Mouse (Mus musculus) olfactory bulb, adult 2 months (tissue): Measurements from ENCODE around the gene Hipk2. TPM values are rescaled to one million over a fixed set of nuclear protein-coding genes. Genes with fewer than 3 reads are reported as not detected.

Experiments used
- H3K27ac ChIP-seq: fragments of 200-500 bp; 2 replicates; pipeline ENCODE4 v1.5.1; 2012; ENCODE audit warnings: low read depth, low read length; ENCODE audit not compliant: insufficient read depth
- H3K4me1 ChIP-seq: fragments of 200-500 bp; 2 replicates; pipeline ENCODE4 v1.6.1; 2012; ENCODE audit warnings: low read length; ENCODE audit not compliant: control insufficient read depth, insufficient read depth
- H3K4me3 ChIP-seq: fragments of 200-500 bp; 2 replicates; pipeline ENCODE4 v1.5.1; 2012; ENCODE audit warnings: mild to moderate bottlenecking, low read depth, low read length, moderate library complexity; ENCODE audit not compliant: insufficient read depth
- CTCF ChIP-seq: fragments of 200-500 bp; IDR thresholded peaks from 2 replicates; pipeline ENCODE4 v1.5.1; 2012; ENCODE audit warnings: low read depth, mild to moderate bottlenecking, low read length, moderate library complexity; ENCODE audit not compliant: insufficient read depth
- POLR2A ChIP-seq: fragments of 200-500 bp; IDR thresholded peaks from 2 replicates; pipeline ENCODE4 v1.6.1; 2012; ENCODE audit warnings: mild to moderate bottlenecking, low read depth, low read length, moderate library complexity; ENCODE audit not compliant: insufficient read depth
- WGBS: fragments of 180-500 bp; shearing (Covaris S2); methylation state at CpG from one replicate; pipeline ENCODE4 v1.1.7; 2018; 5-methylcytosine and 5-hydroxymethylcytosine counted together
- polyA plus RNA-seq: library from polyadenylated mRNA; stranded (reverse); fragments of >200 nt; gene quantifications from 2 replicates; pipeline ENCODE4 v1.2.4, GENCODE M21; 2012; ENCODE audit warnings: low replicate concordance; ENCODE audit not compliant: missing spikeins, insufficient read depth, insufficient read length

Gene Hipk2
- not detected in 2 replicates for polyA plus RNA-seq

DNA sequence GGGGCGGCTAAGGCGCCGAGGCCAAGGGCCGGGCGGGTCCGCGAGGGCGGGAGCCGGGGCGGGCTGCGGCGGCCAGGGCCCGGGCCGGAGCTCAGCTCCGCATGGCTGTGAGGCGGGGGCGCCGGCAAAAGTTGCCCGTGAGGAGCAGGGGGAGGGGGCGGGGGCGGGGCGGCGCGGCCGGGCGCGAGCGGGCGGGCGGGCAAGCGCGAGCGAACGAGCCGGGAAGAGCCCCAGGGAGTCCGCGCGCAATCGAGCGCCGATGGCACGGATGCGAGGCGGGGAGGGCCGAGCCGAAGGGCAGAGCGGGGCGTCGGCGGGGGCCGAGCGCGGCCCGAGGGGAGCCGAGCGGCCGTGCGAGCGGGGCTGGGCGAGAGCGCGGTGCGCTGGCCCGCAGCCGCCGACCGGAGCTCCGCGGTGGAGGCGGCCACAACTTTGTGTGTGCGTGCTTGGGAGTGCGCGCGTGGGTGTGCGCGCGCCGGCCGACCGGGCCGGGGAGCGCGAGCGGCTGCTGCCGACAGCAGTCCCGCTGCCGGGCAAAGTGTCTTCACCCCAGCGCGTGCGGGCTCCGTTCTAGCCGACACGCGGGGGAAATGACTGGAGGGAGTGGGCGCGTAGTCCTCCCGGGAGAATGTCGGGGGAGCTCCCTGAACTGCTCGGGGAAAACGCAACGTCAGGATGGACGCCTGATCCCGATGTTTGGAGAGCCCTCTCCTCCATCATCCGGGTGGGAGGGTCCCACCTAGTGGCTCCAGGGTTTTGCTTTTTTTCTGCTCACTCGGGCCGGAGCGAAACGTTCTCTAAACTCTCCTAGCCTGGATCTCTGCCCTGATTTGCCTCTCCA is at the start of gene Hipk2:
Hipk2 (minus strand) TSS at position 95 of the 841 bp plus-strand sequence.
- 3% methylated on average over 108 of the region's 108 CpGs for WGBS
- H3K4me3 ChIP-seq: peak within 1 kb of the TSS; percentile 93
- H3K27ac ChIP-seq: peak within 1 kb of the TSS; percentile 40

DNA sequence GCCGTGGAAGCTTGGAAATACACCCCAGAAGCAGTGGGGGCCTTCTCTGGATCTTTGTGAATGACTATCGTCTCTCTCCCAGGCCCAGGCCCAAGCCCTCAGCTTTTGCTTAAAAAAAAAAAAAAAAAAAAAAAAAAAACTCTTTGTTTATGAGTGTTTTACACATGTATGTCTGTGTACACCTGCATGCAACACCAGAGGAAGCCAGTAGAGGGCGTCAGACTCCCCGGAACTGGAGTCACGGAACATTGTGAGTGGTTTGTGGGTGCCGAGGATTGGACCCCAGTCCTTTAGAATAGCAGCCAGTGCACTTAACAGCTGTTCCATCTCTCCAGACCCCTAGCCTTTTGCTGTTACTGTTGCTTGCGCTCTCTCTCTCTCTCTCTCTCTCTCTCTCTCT is 49.8 kb upstream of the Hipk2 start:
- 54% methylated on average over 7 of the region's 7 CpGs for WGBS
- H3K4me1 ChIP-seq: no peaks in the 10 kb centered on the region; the same call in 1 of the 2 replicates
- TF ChIP-seq CTCF (no peak), POLR2A (no peak)
- no peak overlapping the region for H3K4me3 ChIP-seq
- no peak overlapping the region for H3K27ac ChIP-seq

More for the DNA sequence above, at the start of gene Hipk2:
- peaks cover 2% of the 10 kb centered on the region; the same call in 1 of the 2 replicates for H3K4me1 ChIP-seq
- TF ChIP-seq CTCF (no peak), POLR2A (0 out of 2 replicates have a peak, but pooled peaks have one; percentile 35)

DNA sequence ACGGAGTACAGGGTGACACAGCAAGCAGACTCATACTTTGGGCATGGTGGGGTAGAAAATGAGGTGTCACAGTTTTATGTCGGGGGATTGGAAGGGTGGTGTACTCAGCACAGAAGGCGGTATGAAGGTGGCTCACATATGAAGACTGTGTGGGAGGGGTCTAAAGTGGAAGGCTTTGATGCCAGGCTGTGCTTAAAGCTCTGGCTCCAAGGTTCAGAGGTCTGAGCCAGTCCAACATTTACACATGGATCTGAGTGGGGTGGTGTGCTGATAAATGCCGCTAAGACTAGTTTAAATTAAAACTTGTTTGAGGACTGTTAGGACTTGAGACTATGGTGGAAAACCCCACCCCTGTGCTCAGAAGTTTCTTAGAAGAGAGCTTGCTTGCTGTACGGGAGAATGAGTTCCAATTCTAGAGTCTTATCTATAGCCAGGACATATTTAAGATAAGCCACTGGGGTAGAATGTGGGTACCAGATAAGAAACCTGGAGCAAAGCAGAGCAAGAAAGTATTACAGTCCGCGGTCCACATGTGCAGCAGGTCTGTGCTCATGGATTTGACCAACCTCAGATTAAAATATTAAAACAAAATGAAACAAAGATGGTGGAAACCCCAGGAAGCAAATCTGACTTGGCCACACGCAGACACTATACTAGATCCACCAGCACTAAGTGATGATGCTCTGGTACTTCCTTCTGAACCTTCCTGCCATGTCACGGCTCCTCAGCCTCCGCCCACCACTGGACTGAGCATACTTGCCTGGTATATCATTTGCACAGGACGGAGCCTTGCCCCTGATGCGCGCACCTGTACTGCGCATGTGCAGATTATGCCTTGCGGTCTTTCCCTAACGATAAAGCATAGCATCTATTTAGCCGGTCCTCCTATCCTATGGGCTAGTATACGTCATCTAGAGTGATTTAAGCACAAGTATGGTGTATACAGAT is 48.2 kb upstream of the Hipk2 start:
- 92% methylated on average over 18 of the region's 18 CpGs for WGBS
- Histone ChIP-seq H3K4me3 (no peak overlapping the region), H3K4me1 (no peaks in the 10 kb centered on the region; the same call in 1 of the 2 replicates), H3K27ac (no peak overlapping the region)
- TF ChIP-seq POLR2A (no peak), CTCF (no peak)

DNA sequence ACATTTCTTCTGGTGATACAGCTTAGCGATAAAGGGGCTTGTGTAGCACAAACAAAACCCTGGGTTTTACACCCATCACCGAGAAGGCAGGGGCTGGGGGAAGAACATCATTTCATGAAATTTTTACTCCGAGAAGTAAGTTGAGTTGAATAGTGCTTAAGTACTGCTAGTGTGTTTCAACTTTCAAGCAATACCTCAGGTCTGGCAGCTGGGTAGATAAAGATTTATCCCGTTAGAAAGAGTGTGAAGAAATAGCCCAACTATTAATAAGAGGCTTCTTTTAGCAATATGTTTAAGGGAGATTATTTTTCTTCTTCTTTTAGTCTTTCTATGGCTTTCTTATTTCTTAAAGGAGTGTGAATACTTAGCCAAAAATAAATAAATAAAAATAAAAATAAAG is 47.5 kb upstream of the Hipk2 start:
- WGBS: 89% methylated on average over 4 of the region's 4 CpGs
- no peak overlapping the region for H3K27ac ChIP-seq
- TF ChIP-seq CTCF (no peak), POLR2A (no peak)
- no peak overlapping the region for H3K4me3 ChIP-seq
- no peaks in the 10 kb centered on the region; the same call in 1 of the 2 replicates for H3K4me1 ChIP-seq

DNA sequence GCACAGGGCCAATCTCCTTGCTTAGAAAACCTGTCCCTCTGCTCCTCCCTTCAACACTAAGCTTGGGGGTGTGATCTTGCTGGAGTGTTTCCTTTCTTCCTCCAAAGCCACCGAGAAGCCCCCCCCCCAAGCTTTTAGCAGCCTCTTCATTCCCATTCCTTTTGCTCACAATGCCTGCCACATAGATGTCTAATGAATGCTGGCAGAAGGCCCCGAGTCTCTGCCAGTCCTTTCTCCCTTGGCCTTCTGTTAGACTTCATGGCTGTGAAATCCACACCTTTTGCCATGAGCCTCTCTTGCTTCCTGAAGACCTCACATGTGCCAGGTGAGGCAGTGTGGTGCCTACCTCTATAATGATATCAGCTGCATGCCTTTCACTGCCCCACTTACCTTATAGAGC is 46.6 kb upstream of the Hipk2 start:
- TF ChIP-seq CTCF: no peak
- no peak for TF ChIP-seq POLR2A
- no peak overlapping the region for H3K4me3 ChIP-seq
- 28% methylated on average over 2 of the region's 2 CpGs for WGBS
- H3K27ac ChIP-seq: no peak overlapping the region
- no peaks in the 10 kb centered on the region; the same call in 1 of the 2 replicates for H3K4me1 ChIP-seq

DNA sequence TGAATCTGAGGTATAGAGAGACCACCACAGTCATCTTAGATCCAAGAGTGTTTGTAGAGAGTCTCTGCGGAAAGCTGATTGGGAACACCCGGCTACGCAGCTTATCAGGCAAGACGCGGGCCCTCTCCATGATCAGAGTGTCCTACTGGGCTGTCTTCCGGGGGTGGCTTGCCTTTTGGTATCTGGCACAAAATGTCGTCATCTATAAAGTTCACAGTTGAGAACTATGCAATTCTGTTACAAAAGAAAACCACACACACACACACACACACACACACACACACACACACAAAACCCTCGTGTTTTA is 45.8 kb upstream of the Hipk2 start:
- TF ChIP-seq CTCF (no peak), POLR2A (no peak)
- no peak overlapping the region for H3K27ac ChIP-seq
- WGBS: 93% methylated on average over 8 of the region's 8 CpGs
- no peak overlapping the region for H3K4me3 ChIP-seq
- H3K4me1 ChIP-seq: no peaks in the 10 kb centered on the region; the same call in 1 of the 2 replicates

DNA sequence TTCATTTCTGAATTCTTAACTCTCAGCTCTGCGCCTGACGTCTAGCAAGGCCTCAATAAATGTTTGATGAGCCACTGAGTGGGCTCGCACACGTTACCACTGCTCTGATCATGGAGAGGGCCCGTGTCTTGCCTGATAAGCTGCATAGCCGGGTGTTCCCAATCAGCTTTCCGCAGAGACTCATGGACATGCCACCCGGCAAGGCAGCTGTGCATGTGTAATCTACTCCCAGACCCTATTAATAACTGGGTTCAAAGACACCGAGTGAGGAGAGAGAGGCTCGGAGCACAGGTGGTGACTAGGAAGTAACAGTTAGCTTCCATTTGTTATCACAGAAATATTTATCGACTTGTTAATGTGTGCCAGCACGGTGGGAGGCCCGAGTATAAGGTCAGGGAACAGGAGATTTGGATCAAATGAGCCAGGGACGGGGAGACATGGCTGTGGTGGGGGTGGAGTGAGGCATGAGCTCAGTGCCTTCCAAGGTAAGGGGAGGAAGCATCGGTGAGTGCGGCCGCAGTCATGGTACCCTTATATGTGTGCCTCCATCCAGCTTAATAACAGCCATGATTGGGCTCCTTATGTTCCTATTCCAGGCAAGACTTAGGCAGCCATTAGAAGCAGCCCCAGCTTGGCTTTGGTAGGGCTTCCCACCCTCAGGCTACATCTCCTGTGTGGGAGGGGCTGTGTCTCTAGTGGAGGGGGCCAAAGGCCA is 45.3 kb upstream of the Hipk2 start:
- Histone ChIP-seq H3K27ac (no peak overlapping the region), H3K4me3 (no peak overlapping the region), H3K4me1 (no peaks in the 10 kb centered on the region)
- TF ChIP-seq POLR2A (no peak), CTCF (no peak)
- 71% methylated on average over 17 of the region's 17 CpGs for WGBS

DNA sequence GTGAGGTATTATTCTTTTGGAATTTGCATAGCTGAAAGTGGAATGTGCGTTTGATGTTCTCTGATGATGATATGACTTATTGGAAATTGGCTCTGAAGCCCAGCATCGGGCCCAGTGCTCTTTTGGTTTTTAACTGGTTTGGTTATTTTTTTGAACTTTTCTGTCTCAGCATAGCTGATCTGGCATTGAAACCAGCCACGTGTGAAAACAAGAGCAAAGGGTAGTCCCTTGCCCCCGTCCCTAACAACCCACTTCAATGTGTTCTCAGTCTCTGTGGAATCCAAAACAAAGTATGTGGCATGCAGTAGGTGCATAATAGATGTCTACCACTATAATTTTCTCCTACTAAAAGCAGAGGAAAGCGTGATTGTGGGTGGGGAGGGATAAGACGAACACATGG is 44.2 kb upstream of the Hipk2 start:
- Histone ChIP-seq H3K4me3 (no peak overlapping the region), H3K27ac (no peak overlapping the region), H3K4me1 (no peaks in the 10 kb centered on the region)
- no peak for TF ChIP-seq POLR2A
- no peak for TF ChIP-seq CTCF
- 78% methylated on average over 6 of the region's 6 CpGs for WGBS
